Mouse (Mus musculus): ENCODE results near the gene Ankrd44.

DNA sequence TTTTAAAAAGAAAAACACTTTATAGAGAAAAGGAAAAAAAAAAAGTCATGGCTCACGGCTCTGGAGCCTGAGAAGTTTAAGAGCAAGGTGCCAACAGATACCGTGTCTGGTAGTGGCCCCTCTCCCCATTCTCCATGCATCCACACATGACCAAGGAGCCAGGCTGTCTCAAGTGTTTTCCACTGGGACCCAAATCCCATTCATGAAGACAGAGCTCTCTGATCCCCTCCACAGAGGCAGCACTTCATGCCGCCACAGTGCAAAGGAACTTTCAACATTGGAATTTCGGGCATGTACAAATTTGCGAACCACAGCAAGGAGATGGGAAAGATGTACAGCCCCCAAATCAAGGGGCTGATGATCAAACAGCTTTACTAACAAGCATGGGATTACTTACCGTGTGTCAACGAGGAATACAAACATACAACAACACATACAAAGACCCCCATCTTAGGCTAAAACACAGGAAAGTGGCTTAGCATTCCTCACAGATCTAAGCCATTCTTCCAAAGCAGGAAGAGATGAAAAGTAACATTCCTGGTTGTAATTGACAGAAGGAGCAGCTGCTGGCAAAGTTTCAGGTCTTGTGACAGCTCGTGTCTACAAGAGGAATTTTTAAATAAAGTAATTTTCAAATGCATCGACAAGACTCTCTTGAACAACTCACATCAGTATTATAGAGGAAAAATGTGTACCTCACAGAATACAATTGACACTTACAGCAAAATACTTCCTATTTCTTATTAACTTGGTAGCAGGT lies 53.1 kb downstream of the Ankrd44 start:
- TF ChIP-seq CTCF (IDR thresholded peaks at IDR 0.05; ENCODE audit: control insufficient read depth, insufficient read depth, insufficient replicate concordance, low read depth, low read length), result no peak
- no peak for TF ChIP-seq POLR2A (IDR thresholded peaks at IDR 0.05; ENCODE audit: control insufficient read depth, low read depth, low read length)

All from testis, adult 2 months (tissue).